Mouse (Mus musculus) testis, adult 2 months (tissue): ENCODE measurements around the gene Fam13c. TPM values are rescaled to one million over a fixed set of nuclear protein-coding genes. Genes with fewer than 3 reads are reported as not detected.

Source experiments
- H3K27ac ChIP-seq: fragments of 200-500 bp; 2 replicates; pipeline ENCODE4 v1.5.1; 2012; ENCODE audit warnings: low read depth, low read length; ENCODE audit not compliant: control insufficient read depth, insufficient read depth
- H3K27me3 ChIP-seq: fragments of 200-500 bp; 2 replicates; pipeline ENCODE4 v1.6.1; 2012; ENCODE audit warnings: mild to moderate bottlenecking, low read length, moderate library complexity; ENCODE audit not compliant: control insufficient read depth, insufficient read depth
- H3K36me3 ChIP-seq: fragments of 200-500 bp; 2 replicates; pipeline ENCODE4 v1.6.1; 2012; ENCODE audit warnings: mild to moderate bottlenecking, low read length; ENCODE audit not compliant: control insufficient read depth, insufficient read depth
- H3K4me1 ChIP-seq: fragments of 200-500 bp; 2 replicates; pipeline ENCODE4 v1.6.1; 2012; ENCODE audit warnings: low read length; ENCODE audit not compliant: control insufficient read depth, insufficient read depth
- H3K4me3 ChIP-seq: fragments of 200-500 bp; 2 replicates; pipeline ENCODE4 v1.5.1; 2012; ENCODE audit warnings: low read depth, mild to moderate bottlenecking, low read length, moderate library complexity, mixed read lengths; ENCODE audit not compliant: control insufficient read depth
- CTCF ChIP-seq: fragments of 200-500 bp; IDR thresholded peaks from 2 replicates; pipeline ENCODE4 v1.5.1; 2012; ENCODE audit warnings: low read depth, mild to moderate bottlenecking, inconsistent platforms, low read length, moderate library complexity; ENCODE audit not compliant: control insufficient read depth, insufficient read depth, insufficient replicate concordance
- POLR2A ChIP-seq: fragments of 200-500 bp; IDR thresholded peaks from 2 replicates; pipeline ENCODE4 v1.6.1; 2012; ENCODE audit warnings: low read depth, mild to moderate bottlenecking, inconsistent platforms, low read length, moderate library complexity; ENCODE audit not compliant: control insufficient read depth
- polyA plus RNA-seq: library from polyadenylated mRNA; depleted of rRNA; stranded (reverse); fragments of >200 nt; gene quantifications from 2 replicates; pipeline ENCODE4 v1.2.3, GENCODE M21; 2012

Gene Fam13c
- polyA plus RNA-seq, 1 experiment = 2.2 TPM

DNA sequence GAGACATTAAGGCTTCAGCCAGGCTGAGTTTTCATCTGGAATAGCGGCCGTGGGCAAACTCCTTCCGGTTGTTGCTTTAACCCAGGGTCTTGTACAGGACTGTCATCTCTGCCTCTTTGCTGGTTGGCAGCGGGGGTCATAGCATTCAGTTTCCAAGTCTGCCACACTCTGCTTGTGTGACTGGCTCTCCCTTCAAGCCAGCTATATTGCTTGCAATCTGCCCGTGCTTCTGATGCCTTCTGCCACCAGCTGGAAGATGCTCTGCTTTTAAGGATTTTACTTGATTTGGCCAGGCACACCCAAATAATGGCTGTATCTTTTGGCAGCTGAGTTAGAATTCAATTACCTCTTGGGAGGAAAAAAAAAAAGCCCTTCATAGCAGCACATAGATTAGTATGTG is 65.6 kb downstream of the Fam13c start:
- Histone ChIP-seq H3K4me3 (no peak overlapping the region), H3K27ac (no peak overlapping the region), H3K27me3 (no peaks in the 10 kb centered on the region), H3K4me1 (peaks cover 9% of the 10 kb centered on the region), H3K36me3 (no peaks in the 10 kb centered on the region)
- no peak for TF ChIP-seq POLR2A
- no peak for TF ChIP-seq CTCF

DNA sequence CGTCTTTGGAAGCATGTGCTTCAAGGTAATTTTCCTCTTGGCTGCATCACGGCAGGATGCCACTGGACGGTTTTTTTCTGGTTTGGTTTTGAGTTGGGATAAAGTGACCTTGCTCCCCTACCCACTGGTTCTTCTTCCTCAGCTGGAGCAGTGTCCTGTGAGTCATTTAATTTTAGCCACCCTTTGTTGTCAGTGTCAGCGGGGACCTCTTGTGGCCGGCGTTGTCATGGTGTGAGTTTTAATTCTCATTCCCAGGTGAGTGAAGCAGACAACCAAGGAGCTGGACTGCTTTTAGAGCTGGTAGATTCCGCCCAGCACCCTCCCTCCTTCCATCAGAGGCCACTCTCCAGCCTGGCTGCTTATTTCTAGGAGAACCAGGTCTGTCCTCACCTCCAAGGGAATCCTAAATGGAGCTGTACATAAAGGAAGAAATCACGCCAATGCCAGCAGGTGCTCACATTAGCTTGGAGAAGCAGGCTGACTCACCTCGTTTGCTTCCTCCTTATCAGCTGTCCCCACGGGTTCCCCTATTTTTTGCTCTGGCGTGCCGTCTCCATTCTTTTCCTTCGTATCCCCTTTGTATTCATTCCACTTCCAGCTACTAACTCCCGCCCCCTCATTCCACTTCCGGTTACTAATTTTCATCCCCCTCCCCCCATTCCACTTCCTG is 66.4 kb downstream of the Fam13c start:
- Histone ChIP-seq H3K4me1 (peaks cover 9% of the 10 kb centered on the region), H3K4me3 (peak overlapping the region; percentile 66), H3K36me3 (no peaks in the 10 kb centered on the region), H3K27me3 (no peaks in the 10 kb centered on the region), H3K27ac (no peak overlapping the region; the same call in 1 of the 2 replicates)
- no peak for TF ChIP-seq CTCF
- TF ChIP-seq POLR2A = no peak

DNA sequence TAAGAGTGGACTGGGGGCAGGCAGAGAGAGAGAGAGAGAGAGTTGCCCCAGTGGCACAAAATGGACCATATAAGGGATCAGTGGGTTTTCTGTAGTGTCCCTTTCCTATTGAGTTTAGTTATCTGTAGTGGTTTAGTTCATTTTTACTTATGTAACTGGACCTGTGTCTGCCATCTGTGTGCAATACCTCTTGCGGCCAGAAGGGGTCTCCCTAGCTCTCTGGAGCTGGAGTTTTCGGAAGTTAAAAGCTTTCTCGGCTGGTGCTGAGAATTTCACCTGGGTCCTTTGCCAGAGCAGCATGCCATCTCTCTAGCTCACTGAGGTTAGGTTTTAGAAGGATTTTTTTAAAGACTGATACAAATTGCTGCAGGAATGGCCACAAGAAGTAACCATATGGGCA is 67.6 kb downstream of the Fam13c start:
- Histone ChIP-seq H3K4me3 (peak overlapping the region; percentile 66; the same call in 1 of the 2 replicates), H3K27me3 (no peaks in the 10 kb centered on the region)

GRCm38 (mm10) chr10:70514848-70515247 is 74.6 kb downstream of the Fam13c start:
- no peak overlapping the region for H3K4me3 ChIP-seq
- peaks cover 3% of the 10 kb centered on the region; the same call in 1 of the 2 replicates for H3K4me1 ChIP-seq
- no peaks in the 10 kb centered on the region for H3K36me3 ChIP-seq
- no peaks in the 10 kb centered on the region for H3K27me3 ChIP-seq
- TF ChIP-seq POLR2A (no peak), CTCF (no peak)
- no peak overlapping the region for H3K27ac ChIP-seq

More for the DNA sequence above, 67.6 kb downstream of the Fam13c start:
- no peaks in the 10 kb centered on the region for H3K36me3 ChIP-seq
- peak; percentile 70; the same call in 1 of the 2 replicates for TF ChIP-seq CTCF
- TF ChIP-seq POLR2A = no peak
- H3K4me1 ChIP-seq = peaks cover 9% of the 10 kb centered on the region
- no peak overlapping the region for H3K27ac ChIP-seq

DNA sequence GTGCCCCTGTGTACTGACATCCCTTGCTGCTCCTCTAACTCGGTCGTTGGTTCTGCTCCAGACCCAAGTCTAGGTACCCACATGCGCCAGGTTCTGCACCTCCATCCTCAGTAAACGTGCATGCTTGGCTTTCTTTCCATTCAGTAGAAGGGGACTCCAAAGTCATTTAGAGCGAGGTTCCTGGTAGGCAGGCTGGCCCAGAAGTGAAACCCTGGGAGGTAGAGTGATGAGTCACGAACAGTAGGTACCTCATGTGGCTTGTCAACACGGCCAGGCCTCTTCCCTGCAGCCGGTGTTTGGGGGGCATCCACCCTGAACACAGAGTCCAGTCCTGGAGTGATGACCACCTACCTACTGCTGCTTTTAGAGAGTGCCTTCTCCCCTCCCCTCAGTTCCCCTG is 76.4 kb downstream of the Fam13c start:
- H3K27me3 ChIP-seq = no peaks in the 10 kb centered on the region
- no peaks in the 10 kb centered on the region for H3K36me3 ChIP-seq
- H3K27ac ChIP-seq = no peak overlapping the region
- peaks cover 10% of the 10 kb centered on the region; the same call in 1 of the 2 replicates for H3K4me1 ChIP-seq
- H3K4me3 ChIP-seq = no peak overlapping the region
- TF ChIP-seq CTCF = no peak
- no peak for TF ChIP-seq POLR2A

DNA sequence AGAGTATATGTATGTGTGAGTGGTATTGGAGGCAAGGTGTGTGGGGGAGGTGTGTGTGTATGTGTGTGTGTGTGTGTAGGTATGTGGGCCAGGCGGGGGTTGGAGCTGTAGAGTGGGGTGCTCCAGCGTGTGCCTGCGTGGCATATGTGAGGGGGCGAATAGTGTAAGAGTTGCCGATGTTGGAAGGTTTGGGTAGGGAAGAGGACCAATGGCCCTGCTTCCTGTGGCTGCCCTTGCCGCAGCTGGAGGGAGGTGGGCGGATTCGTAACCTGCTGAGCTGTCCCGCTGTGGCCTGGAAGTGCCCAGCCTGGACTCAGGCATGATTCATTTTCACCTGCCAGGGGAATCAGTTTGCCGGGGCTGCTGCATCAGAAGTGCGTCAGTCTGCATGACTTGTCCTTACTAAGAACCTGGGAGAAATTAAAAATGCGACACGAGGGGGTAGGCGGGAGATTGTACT is 79.4 kb downstream of the Fam13c start:
- no peak overlapping the region for H3K27ac ChIP-seq
- no peak overlapping the region for H3K4me3 ChIP-seq

GRCm38 (mm10) chr10:70520143-70521131 is 80.2 kb downstream of the Fam13c start:
- H3K27me3 ChIP-seq = no peaks in the 10 kb centered on the region
- H3K36me3 ChIP-seq = no peaks in the 10 kb centered on the region; the same call in 1 of the 2 replicates
- no peak overlapping the region for H3K27ac ChIP-seq
- H3K4me1 ChIP-seq = peaks cover 10% of the 10 kb centered on the region; the same call in 1 of the 2 replicates
- TF ChIP-seq CTCF = no peak
- TF ChIP-seq POLR2A = no peak
- H3K4me3 ChIP-seq = peak overlapping the region; percentile 27

More for the DNA sequence above, 79.4 kb downstream of the Fam13c start:
- no peaks in the 10 kb centered on the region for H3K27me3 ChIP-seq
- peaks cover 10% of the 10 kb centered on the region; the same call in 1 of the 2 replicates for H3K4me1 ChIP-seq
- no peak for TF ChIP-seq POLR2A
- no peak for TF ChIP-seq CTCF
- H3K36me3 ChIP-seq = no peaks in the 10 kb centered on the region
